Mouse (Mus musculus) megakaryocyte, embryonic 14.5 days (primary cell): ENCODE results near the gene Defb30.

Experiments
- FLI1 ChIP-seq: IDR thresholded peaks from 2 replicates; pipeline ENCODE4 v1.6.1; 2012; ENCODE audit warnings: low read length, inconsistent platforms, mixed read lengths
- GATA1 ChIP-seq: IDR thresholded peaks from 3 replicates; pipeline ENCODE4 v1.6.1; 2012; ENCODE audit warnings: mixed read lengths, low read length, inconsistent platforms, borderline replicate concordance

- TF ChIP-seq GATA1 = no peak
- TF ChIP-seq FLI1 = no peak
Measured at GRCm38 (mm10) chr14:63020524-63021156, 29.1 kb downstream of the Defb30 start.
